Mouse (Mus musculus): ENCODE measurements around the gene Mgme1. TPM values are rescaled to one million over a fixed set of nuclear protein-coding genes. Genes with fewer than 3 reads are reported as not detected.
A peak's percentile ranks its signal among the peaks of the same experiment; 100 is the strongest.

Gene Mgme1
- polyA plus RNA-seq (2014; fragmentation: Nextera tagmentation; extraction: Ambion mirVana): 15.5 and 16.7 TPM in 2 replicates

- H3K4me2 ChIP-seq (ENCODE audit: low read depth, low read length): peak within 1 kb of the TSS; percentile 85
- peak; percentile 98 for ATAC-seq (ENCODE audit: low read depth)
- WGBS: under 1% methylated on average over 42 of the region's 93 CpGs
- no peaks in the 10 kb centered on the region for H3K9me3 ChIP-seq (ENCODE audit: control insufficient read depth, low read length)
- 0 out of 2 replicates have a peak, but pooled peaks cover 3% of the 10 kb centered on the region for H3K36me3 ChIP-seq (ENCODE audit: control insufficient read depth, insufficient read depth, low read length)
- H3K4me3 ChIP-seq (ENCODE audit: low read depth, low read length): peak within 1 kb of the TSS; percentile 96
- peak; percentile 97 for DNase-seq (ENCODE audit: low spot score)
- peaks cover 24% of the 10 kb centered on the region for H3K4me1 ChIP-seq (ENCODE audit: control insufficient read depth, insufficient read depth, low read length)
- no peaks in the 10 kb centered on the region for H3K27me3 ChIP-seq (replicated peaks; ENCODE audit: control insufficient read depth, insufficient read depth, low read length)
- peak within 1 kb of the TSS; percentile 94 for H3K27ac ChIP-seq (replicated peaks; ENCODE audit: low read depth, low read length)
- H3K9ac ChIP-seq (ENCODE audit: low read depth, low read length): peak within 1 kb of the TSS; percentile 99
Measured at GRCm38 (mm10) chr2:144270507-144271420, at the start of gene Mgme1, which contains the start of gene Snx5. Mgme1 (plus strand) TSS chr2:144270663. Snx5 (minus strand) TSS chr2:144270906.

DNA sequence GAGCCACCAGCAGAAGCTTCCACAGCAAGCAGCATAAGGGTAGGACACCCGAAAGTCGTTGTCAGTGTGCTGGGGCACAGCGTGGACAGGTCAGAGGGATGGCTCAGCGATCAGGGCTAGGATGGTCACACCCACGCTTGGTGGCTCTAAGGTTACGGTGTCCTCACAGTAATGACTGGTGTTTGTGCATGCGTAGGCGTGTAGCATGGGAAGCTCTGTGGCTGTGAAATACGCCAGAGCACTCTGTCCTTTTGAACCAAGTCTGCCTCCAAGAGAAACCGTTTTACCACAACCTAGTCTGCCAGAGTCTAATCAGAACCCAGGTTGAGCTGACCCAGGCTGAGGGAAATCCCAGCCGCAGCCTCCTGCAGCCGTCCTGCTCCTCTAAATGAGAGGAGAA is 46.1 kb upstream of the Mgme1 start:
- no peaks in the 10 kb centered on the region for H3K27me3 ChIP-seq (replicated peaks; ENCODE audit: control insufficient read depth, insufficient read depth, low read length)
- ATAC-seq (ENCODE audit: low read depth): peak; percentile 42; the same call in 1 of the 2 replicates
- DNase-seq (ENCODE audit: low spot score): no peak
- H3K4me1 ChIP-seq (ENCODE audit: control insufficient read depth, insufficient read depth, low read length): peaks cover 4% of the 10 kb centered on the region
- peak overlapping the region; percentile 47 for H3K4me2 ChIP-seq (ENCODE audit: low read depth, low read length)
- peak overlapping the region; percentile 5; the same call in 1 of the 2 replicates for H3K4me3 ChIP-seq (ENCODE audit: low read depth, low read length)
- H3K27ac ChIP-seq (replicated peaks; ENCODE audit: low read depth, low read length): peak overlapping the region; percentile 24; the same call in 1 of the 2 replicates
- H3K9me3 ChIP-seq (ENCODE audit: control insufficient read depth, low read length): 0 out of 2 replicates have a peak, but pooled peaks cover 6% of the 10 kb centered on the region
- H3K9ac ChIP-seq (ENCODE audit: low read depth, low read length): 0 out of 2 replicates have a peak overlapping the region, but pooled peaks have one; percentile 32
- H3K36me3 ChIP-seq (ENCODE audit: control insufficient read depth, insufficient read depth, low read length): no peaks in the 10 kb centered on the region
- 36% methylated on average over 12 of the region's 12 CpGs for WGBS

GRCm38 (mm10) chr2:144226906-144227586 is 43.4 kb upstream of the Mgme1 start:
- H3K36me3 ChIP-seq (ENCODE audit: control insufficient read depth, insufficient read depth, low read length): no peaks in the 10 kb centered on the region
- H3K27ac ChIP-seq (replicated peaks; ENCODE audit: low read depth, low read length): no peak overlapping the region
- WGBS: 89% methylated on average over 12 of the region's 12 CpGs
- H3K4me3 ChIP-seq (ENCODE audit: low read depth, low read length): no peak overlapping the region
- H3K4me1 ChIP-seq (ENCODE audit: control insufficient read depth, insufficient read depth, low read length): peaks cover 4% of the 10 kb centered on the region
- DNase-seq (ENCODE audit: low spot score) (no peak), ATAC-seq (ENCODE audit: low read depth) (no peak)
- no peak overlapping the region for H3K9ac ChIP-seq (ENCODE audit: low read depth, low read length)
- no peak overlapping the region for H3K4me2 ChIP-seq (ENCODE audit: low read depth, low read length)
- H3K9me3 ChIP-seq (ENCODE audit: control insufficient read depth, low read length): 0 out of 2 replicates have a peak, but pooled peaks cover 6% of the 10 kb centered on the region
- H3K27me3 ChIP-seq (replicated peaks; ENCODE audit: control insufficient read depth, insufficient read depth, low read length): no peaks in the 10 kb centered on the region

DNA sequence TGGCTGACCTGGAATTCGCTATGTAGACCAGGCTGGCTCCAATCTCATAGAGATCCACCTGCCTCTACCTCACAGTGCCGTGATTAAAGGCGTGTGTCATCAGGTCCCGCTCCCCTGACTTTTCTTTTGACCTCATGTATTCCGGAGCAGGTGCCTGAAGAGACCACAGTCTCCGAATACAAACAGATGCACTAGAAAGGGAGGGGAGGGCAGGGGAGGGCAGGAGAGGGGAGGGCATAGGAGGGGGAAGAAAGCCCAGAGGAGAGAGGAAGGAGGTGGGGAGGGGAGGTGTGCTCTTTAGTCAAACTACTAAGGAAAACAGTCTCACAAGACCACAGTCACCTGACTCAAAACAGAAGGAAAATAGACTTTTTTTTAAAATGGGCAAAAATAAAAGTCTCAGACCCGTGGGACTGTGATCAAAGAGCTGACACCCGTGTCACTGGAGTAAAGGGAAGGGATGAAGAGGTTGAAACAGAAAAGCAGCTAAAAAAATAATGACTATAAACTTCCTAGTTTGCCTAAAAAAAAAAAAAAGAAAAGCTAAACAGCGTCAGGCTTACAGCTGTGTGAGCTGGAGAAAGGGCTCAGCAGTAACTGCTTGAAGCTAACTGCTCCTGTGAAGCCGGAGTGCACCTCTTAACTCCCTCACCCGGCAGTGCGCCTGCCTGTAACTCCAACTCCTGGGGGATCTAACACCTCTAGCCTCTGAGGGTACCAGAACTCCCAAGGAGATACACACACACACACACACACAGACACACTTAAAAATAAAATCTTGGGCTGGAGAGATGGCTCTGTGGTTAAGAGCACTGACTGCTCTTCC is 41.7 kb upstream of the Mgme1 start:
- H3K27me3 ChIP-seq (replicated peaks; ENCODE audit: control insufficient read depth, insufficient read depth, low read length): no peaks in the 10 kb centered on the region
- DNase-seq (ENCODE audit: low spot score) (no peak), ATAC-seq (ENCODE audit: low read depth) (no peak)
- peaks cover 4% of the 10 kb centered on the region for H3K4me1 ChIP-seq (ENCODE audit: control insufficient read depth, insufficient read depth, low read length)
- H3K9me3 ChIP-seq (ENCODE audit: control insufficient read depth, low read length): 0 out of 2 replicates have a peak, but pooled peaks cover 6% of the 10 kb centered on the region
- WGBS: 65% methylated on average over 12 of the region's 12 CpGs
- H3K36me3 ChIP-seq (ENCODE audit: control insufficient read depth, insufficient read depth, low read length): no peaks in the 10 kb centered on the region
- no peak overlapping the region for H3K4me3 ChIP-seq (ENCODE audit: low read depth, low read length)
- H3K9ac ChIP-seq (ENCODE audit: low read depth, low read length): no peak overlapping the region
- H3K4me2 ChIP-seq (ENCODE audit: low read depth, low read length): no peak overlapping the region
- no peak overlapping the region for H3K27ac ChIP-seq (replicated peaks; ENCODE audit: low read depth, low read length)

GRCm38 (mm10) chr2:144229647-144230046 is 40.8 kb upstream of the Mgme1 start:
- Histone ChIP-seq H3K9me3 (ENCODE audit: control insufficient read depth, low read length) (0 out of 2 replicates have a peak, but pooled peaks cover 6% of the 10 kb centered on the region), H3K36me3 (ENCODE audit: control insufficient read depth, insufficient read depth, low read length) (no peaks in the 10 kb centered on the region), H3K27ac (replicated peaks; ENCODE audit: low read depth, low read length) (no peak overlapping the region), H3K4me2 (ENCODE audit: low read depth, low read length) (no peak overlapping the region), H3K4me3 (ENCODE audit: low read depth, low read length) (no peak overlapping the region), H3K9ac (ENCODE audit: low read depth, low read length) (no peak overlapping the region), H3K4me1 (ENCODE audit: control insufficient read depth, insufficient read depth, low read length) (peaks cover 4% of the 10 kb centered on the region; the same call in 1 of the 2 replicates), H3K27me3 (replicated peaks; ENCODE audit: control insufficient read depth, insufficient read depth, low read length) (no peaks in the 10 kb centered on the region)
- DNase-seq (ENCODE audit: low spot score) (no peak), ATAC-seq (ENCODE audit: low read depth) (no peak)
- WGBS: 78% methylated on average over 14 of the region's 14 CpGs

DNA sequence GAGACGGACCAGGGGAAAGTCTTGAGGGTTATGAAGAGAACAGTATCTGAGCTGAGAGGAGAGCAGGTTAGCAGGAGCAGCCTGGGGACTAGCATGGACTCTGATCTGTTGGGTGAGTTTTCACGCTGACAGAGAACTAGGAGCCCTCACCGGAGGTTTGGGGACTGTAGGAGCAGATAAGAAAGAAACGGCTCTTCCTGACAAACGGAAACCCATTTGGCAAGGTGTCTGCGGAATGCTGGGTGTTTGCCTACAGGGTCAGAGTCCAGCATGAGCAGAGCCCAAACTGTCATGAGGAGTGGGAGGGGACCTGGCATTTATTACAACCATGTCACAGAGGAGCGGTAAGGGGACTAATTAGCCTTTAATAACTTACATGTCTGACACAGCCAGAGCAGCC is 40.0 kb upstream of the Mgme1 start:
- Histone ChIP-seq H3K9ac (ENCODE audit: low read depth, low read length) (no peak overlapping the region), H3K4me2 (ENCODE audit: low read depth, low read length) (no peak overlapping the region), H3K27ac (replicated peaks; ENCODE audit: low read depth, low read length) (no peak overlapping the region), H3K9me3 (ENCODE audit: control insufficient read depth, low read length) (0 out of 2 replicates have a peak, but pooled peaks cover 6% of the 10 kb centered on the region), H3K27me3 (replicated peaks; ENCODE audit: control insufficient read depth, insufficient read depth, low read length) (no peaks in the 10 kb centered on the region), H3K36me3 (ENCODE audit: control insufficient read depth, insufficient read depth, low read length) (no peaks in the 10 kb centered on the region), H3K4me1 (ENCODE audit: control insufficient read depth, insufficient read depth, low read length) (no peaks in the 10 kb centered on the region), H3K4me3 (ENCODE audit: low read depth, low read length) (no peak overlapping the region)
- no peak for ATAC-seq (ENCODE audit: low read depth)
- no peak for DNase-seq (ENCODE audit: low spot score)
- WGBS: 55% methylated on average over 7 of the region's 7 CpGs

- Histone ChIP-seq H3K4me2 (ENCODE audit: low read depth, low read length) (no peak overlapping the region), H3K9ac (ENCODE audit: low read depth, low read length) (no peak overlapping the region), H3K9me3 (ENCODE audit: control insufficient read depth, low read length) (0 out of 2 replicates have a peak, but pooled peaks cover 6% of the 10 kb centered on the region), H3K27ac (replicated peaks; ENCODE audit: low read depth, low read length) (no peak overlapping the region), H3K4me1 (ENCODE audit: control insufficient read depth, insufficient read depth, low read length) (peaks cover 4% of the 10 kb centered on the region), H3K27me3 (replicated peaks; ENCODE audit: control insufficient read depth, insufficient read depth, low read length) (no peaks in the 10 kb centered on the region), H3K4me3 (ENCODE audit: low read depth, low read length) (no peak overlapping the region), H3K36me3 (ENCODE audit: control insufficient read depth, insufficient read depth, low read length) (no peaks in the 10 kb centered on the region)
- WGBS: 79% methylated on average over 5 of the region's 5 CpGs
- DNase-seq (ENCODE audit: low spot score): no peak
- ATAC-seq (ENCODE audit: low read depth): no peak
Measured at GRCm38 (mm10) chr2:144231115-144231514, 39.3 kb upstream of the Mgme1 start.

DNA sequence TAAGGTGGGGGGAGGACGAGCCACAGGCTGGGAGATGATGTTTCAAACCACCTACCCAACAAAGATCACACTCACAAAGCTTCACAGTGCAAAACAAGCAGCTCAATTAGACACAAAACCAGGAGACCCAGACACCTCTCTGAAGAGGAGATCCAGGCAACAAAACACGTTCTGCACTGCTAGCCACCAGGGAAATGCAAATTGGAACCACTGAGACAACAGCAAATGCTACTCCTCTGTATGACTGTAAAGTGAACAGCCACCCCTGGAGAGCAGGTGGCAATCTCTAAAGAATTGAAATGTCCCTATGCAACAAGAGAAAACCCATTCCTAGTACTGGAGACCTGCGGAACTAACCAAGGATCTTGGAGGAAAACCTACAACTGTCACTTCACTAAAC is 36.9 kb upstream of the Mgme1 start:
- DNase-seq (ENCODE audit: low spot score) (no peak), ATAC-seq (ENCODE audit: low read depth) (no peak)
- no peaks in the 10 kb centered on the region for H3K9me3 ChIP-seq (ENCODE audit: control insufficient read depth, low read length)
- no peaks in the 10 kb centered on the region for H3K27me3 ChIP-seq (replicated peaks; ENCODE audit: control insufficient read depth, insufficient read depth, low read length)
- H3K4me2 ChIP-seq (ENCODE audit: low read depth, low read length): no peak overlapping the region
- no peak overlapping the region for H3K27ac ChIP-seq (replicated peaks; ENCODE audit: low read depth, low read length)
- WGBS: 53% methylated on average over 3 of the region's 3 CpGs
- H3K4me1 ChIP-seq (ENCODE audit: control insufficient read depth, insufficient read depth, low read length): peaks cover 14% of the 10 kb centered on the region
- H3K36me3 ChIP-seq (ENCODE audit: control insufficient read depth, insufficient read depth, low read length): no peaks in the 10 kb centered on the region
- H3K4me3 ChIP-seq (ENCODE audit: low read depth, low read length): no peak overlapping the region
- H3K9ac ChIP-seq (ENCODE audit: low read depth, low read length): no peak overlapping the region
